Mouse (Mus musculus): ENCODE results near the gene Pcdh7.

DNA sequence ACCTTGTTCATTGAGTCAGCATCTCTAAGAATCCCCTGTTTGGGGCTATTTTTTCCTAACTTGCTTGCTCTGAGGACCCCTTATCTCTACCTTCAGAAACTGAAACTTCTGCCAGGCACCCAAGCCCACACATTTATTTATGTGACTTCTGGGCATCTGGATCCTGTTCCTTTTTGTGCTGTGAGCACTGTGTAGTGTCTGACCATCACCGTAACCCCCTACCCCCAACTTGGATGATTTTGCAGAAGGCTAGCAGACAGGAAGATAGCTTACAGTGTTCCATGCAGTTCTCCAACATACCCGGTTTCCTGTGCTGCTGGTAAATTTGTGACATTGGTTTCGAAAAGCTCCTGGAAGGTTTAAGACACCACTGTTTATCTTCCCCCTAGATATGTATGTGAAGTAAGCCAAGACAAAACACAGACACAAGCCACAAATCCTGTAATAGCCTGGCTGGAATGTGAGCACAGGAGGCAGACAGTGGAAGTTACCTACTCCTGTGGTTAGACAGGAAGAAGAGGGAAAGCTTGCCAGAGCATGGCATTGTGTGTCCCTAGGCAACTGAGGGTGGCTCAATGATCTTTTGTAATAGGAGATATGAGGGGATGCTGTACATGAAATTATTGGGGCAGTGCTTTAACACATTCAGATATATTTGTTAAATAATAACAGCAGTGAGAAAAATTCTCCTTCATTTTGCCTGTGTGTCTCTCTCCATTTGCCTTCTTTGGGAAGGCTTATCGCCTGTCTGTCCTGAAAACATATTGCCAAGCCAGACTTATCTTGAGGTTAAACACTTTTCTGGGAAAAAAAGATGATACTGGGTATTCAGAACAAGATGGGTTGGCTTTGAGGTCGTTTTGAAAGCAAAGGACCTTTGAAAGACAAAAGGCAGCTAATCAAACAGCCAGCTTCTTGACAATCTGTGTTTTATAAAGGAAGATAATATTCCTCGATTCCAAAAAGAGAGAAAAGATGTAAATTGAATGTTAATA lies 42.6 kb downstream of the Pcdh7 start:
- TF ChIP-seq CTCF (IDR thresholded peaks at IDR 0.05; ENCODE audit: low read depth, low read length) (no peak), POLR2A (IDR thresholded peaks at IDR 0.05; ENCODE audit: extremely low read depth, insufficient read depth, low read length) (no peak)

Measured in liver, adult 2 months (tissue).